Mouse (Mus musculus): Measurements from ENCODE around the gene Sertad3. TPM values are rescaled to one million over a fixed set of nuclear protein-coding genes. Genes with fewer than 3 reads are reported as not detected.

Sertad3 gene
- polyA plus RNA-seq, 1 experiment from 2014 or later: 12.5 TPM

- Histone ChIP-seq H3K27me3 (replicated peaks; ENCODE audit: control insufficient read depth, insufficient read depth, low read length) (no peaks in the 10 kb centered on the region), H3K9ac (ENCODE audit: low read length) (no peak overlapping the region), H3K4me3 (ENCODE audit: low read depth, low read length) (no peak overlapping the region), H3K27ac (ENCODE audit: low read depth, low read length) (no peak overlapping the region), H3K36me3 (ENCODE audit: control insufficient read depth, insufficient read depth, low read length) (peaks cover 13% of the 10 kb centered on the region), H3K4me1 (ENCODE audit: control insufficient read depth, insufficient read depth, low read length) (peaks cover 3% of the 10 kb centered on the region; the same call in 1 of the 2 replicates), H3K4me2 (ENCODE audit: low read length) (no peak overlapping the region), H3K9me3 (replicated peaks; ENCODE audit: control insufficient read depth, low read length) (no peaks in the 10 kb centered on the region)
- 96% methylated on average over 2 of the region's 2 CpGs for WGBS
- ATAC-seq (no peak), DNase-seq (ENCODE audit: low spot score) (no peak)
Observed at GRCm38 (mm10) chr7:27475596-27475995, 2.0 kb downstream of the Sertad3 start.

DNA sequence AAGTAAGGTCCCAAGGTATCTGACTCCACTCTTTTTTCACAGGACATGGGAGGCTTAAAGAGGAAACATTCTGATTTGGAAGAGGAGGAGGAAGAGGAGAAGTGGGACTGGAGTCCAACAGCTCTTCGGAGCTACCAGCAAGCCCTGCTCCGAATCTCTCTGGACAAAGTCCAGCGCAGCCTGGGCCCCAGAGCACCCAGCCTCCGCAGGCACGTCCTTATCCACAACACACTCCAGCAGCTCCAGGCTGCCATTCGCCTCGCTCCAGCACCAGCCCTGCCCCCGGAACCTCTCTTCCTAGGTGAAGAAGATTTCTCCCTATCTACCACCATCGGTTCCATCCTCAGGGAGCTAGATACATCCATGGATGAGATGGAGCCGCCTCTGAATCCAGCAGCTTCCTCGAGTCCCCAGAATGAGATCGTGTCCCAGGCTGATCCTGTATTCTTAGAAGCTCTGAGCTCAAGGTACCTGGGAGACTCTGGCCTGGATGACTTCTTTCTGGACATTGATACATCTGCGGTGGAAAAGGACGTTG is 2.6 kb downstream of the Sertad3 start:
- no peak for DNase-seq (ENCODE audit: low spot score)
- no peak overlapping the region for H3K9ac ChIP-seq (ENCODE audit: low read length)
- WGBS: 96% methylated on average over 14 of the region's 14 CpGs

GRCm38 (mm10) chr7:27478561-27478960 is 5.0 kb downstream of the Sertad3 start:
- Histone ChIP-seq H3K9me3 (replicated peaks; ENCODE audit: control insufficient read depth, low read length) (no peaks in the 10 kb centered on the region), H3K9ac (ENCODE audit: low read length) (no peak overlapping the region), H3K36me3 (ENCODE audit: control insufficient read depth, insufficient read depth, low read length) (peaks cover 13% of the 10 kb centered on the region), H3K4me1 (ENCODE audit: control insufficient read depth, insufficient read depth, low read length) (peaks cover 3% of the 10 kb centered on the region; the same call in 1 of the 2 replicates), H3K27me3 (replicated peaks; ENCODE audit: control insufficient read depth, insufficient read depth, low read length) (no peaks in the 10 kb centered on the region), H3K4me2 (ENCODE audit: low read length) (no peak overlapping the region), H3K27ac (ENCODE audit: low read depth, low read length) (no peak overlapping the region), H3K4me3 (ENCODE audit: low read depth, low read length) (no peak overlapping the region)
- DNase-seq (ENCODE audit: low spot score) (no peak), ATAC-seq (no peak)
- 88% methylated on average over 7 of the region's 7 CpGs for WGBS

More for the DNA sequence above, 2.6 kb downstream of the Sertad3 start:
- peaks cover 13% of the 10 kb centered on the region for H3K36me3 ChIP-seq (ENCODE audit: control insufficient read depth, insufficient read depth, low read length)
- no peak overlapping the region for H3K27ac ChIP-seq (ENCODE audit: low read depth, low read length)
- no peaks in the 10 kb centered on the region for H3K27me3 ChIP-seq (replicated peaks; ENCODE audit: control insufficient read depth, insufficient read depth, low read length)
- H3K4me1 ChIP-seq (ENCODE audit: control insufficient read depth, insufficient read depth, low read length): peaks cover 3% of the 10 kb centered on the region; the same call in 1 of the 2 replicates
- H3K4me3 ChIP-seq (ENCODE audit: low read depth, low read length): no peak overlapping the region
- no peaks in the 10 kb centered on the region for H3K9me3 ChIP-seq (replicated peaks; ENCODE audit: control insufficient read depth, low read length)
- ATAC-seq: no peak
- H3K4me2 ChIP-seq (ENCODE audit: low read length): no peak overlapping the region

DNA sequence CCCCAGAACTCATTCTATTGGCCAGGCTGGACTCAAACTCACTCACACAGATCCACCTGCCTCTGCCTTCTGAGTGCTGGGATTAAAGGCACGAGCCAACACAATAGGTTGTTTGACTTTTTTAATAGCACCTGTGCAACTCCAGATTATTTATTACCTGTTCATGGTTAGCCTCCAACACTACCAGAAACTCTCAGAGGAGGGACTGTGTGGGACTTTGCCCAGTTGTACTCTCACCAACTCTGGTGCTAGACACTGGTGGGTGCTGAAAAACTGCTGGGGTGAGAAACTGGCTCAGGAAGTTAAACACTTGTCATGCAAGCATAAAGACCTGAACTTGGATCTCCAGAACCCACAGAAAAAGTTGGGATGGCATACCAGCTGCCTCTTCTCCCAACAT is 6.2 kb downstream of the Sertad3 start:
- WGBS: 65% methylated on average over 1 of the region's 1 CpGs
- Histone ChIP-seq H3K4me3 (ENCODE audit: low read depth, low read length) (no peak overlapping the region), H3K9me3 (replicated peaks; ENCODE audit: control insufficient read depth, low read length) (no peaks in the 10 kb centered on the region), H3K27me3 (replicated peaks; ENCODE audit: control insufficient read depth, insufficient read depth, low read length) (no peaks in the 10 kb centered on the region), H3K9ac (ENCODE audit: low read length) (no peak overlapping the region), H3K27ac (ENCODE audit: low read depth, low read length) (no peak overlapping the region), H3K4me2 (ENCODE audit: low read length) (no peak overlapping the region), H3K4me1 (ENCODE audit: control insufficient read depth, insufficient read depth, low read length) (peaks cover 3% of the 10 kb centered on the region; the same call in 1 of the 2 replicates), H3K36me3 (ENCODE audit: control insufficient read depth, insufficient read depth, low read length) (peaks cover 13% of the 10 kb centered on the region)
- no peak for ATAC-seq
- DNase-seq (ENCODE audit: low spot score): no peak

GRCm38 (mm10) chr7:27480506-27480905 is 6.9 kb downstream of the Sertad3 start:
- DNase-seq (ENCODE audit: low spot score) (no peak), ATAC-seq (no peak)
- Histone ChIP-seq H3K9me3 (replicated peaks; ENCODE audit: control insufficient read depth, low read length) (no peaks in the 10 kb centered on the region), H3K27ac (ENCODE audit: low read depth, low read length) (no peak overlapping the region), H3K4me2 (ENCODE audit: low read length) (no peak overlapping the region), H3K9ac (ENCODE audit: low read length) (no peak overlapping the region), H3K27me3 (replicated peaks; ENCODE audit: control insufficient read depth, insufficient read depth, low read length) (no peaks in the 10 kb centered on the region), H3K36me3 (ENCODE audit: control insufficient read depth, insufficient read depth, low read length) (peaks cover 13% of the 10 kb centered on the region), H3K4me1 (ENCODE audit: control insufficient read depth, insufficient read depth, low read length) (no peaks in the 10 kb centered on the region), H3K4me3 (ENCODE audit: low read depth, low read length) (no peak overlapping the region)
- WGBS: 65% methylated on average over 3 of the region's 3 CpGs

- Histone ChIP-seq H3K9ac (ENCODE audit: low read length) (peak overlapping the region; percentile 29), H3K4me3 (ENCODE audit: low read depth, low read length) (peak overlapping the region; percentile 11), H3K27ac (ENCODE audit: low read depth, low read length) (no peak overlapping the region), H3K27me3 (replicated peaks; ENCODE audit: control insufficient read depth, insufficient read depth, low read length) (no peaks in the 10 kb centered on the region), H3K9me3 (replicated peaks; ENCODE audit: control insufficient read depth, low read length) (no peaks in the 10 kb centered on the region), H3K36me3 (ENCODE audit: control insufficient read depth, insufficient read depth, low read length) (peaks cover 13% of the 10 kb centered on the region), H3K4me2 (ENCODE audit: low read length) (peak overlapping the region; percentile 43), H3K4me1 (ENCODE audit: control insufficient read depth, insufficient read depth, low read length) (no peaks in the 10 kb centered on the region)
- no peak for DNase-seq (ENCODE audit: low spot score)
- ATAC-seq: no peak
- WGBS: 12% methylated on average over 11 of the region's 11 CpGs
Observed at GRCm38 (mm10) chr7:27480927-27481626, 7.5 kb downstream of the Sertad3 start.

- 0% methylated on average over 7 of the region's 12 CpGs for WGBS
- no peak overlapping the region for H3K27ac ChIP-seq (ENCODE audit: low read depth, low read length)
- DNase-seq (ENCODE audit: low spot score) (peak; percentile 76), ATAC-seq (peak; percentile 89)
- peak overlapping the region; percentile 29 for H3K9ac ChIP-seq (ENCODE audit: low read length)
- H3K4me2 ChIP-seq (ENCODE audit: low read length): peak overlapping the region; percentile 43
- H3K4me1 ChIP-seq (ENCODE audit: control insufficient read depth, insufficient read depth, low read length): peaks cover 3% of the 10 kb centered on the region; the same call in 1 of the 2 replicates
- no peaks in the 10 kb centered on the region for H3K27me3 ChIP-seq (replicated peaks; ENCODE audit: control insufficient read depth, insufficient read depth, low read length)
- H3K9me3 ChIP-seq (replicated peaks; ENCODE audit: control insufficient read depth, low read length): no peaks in the 10 kb centered on the region
- H3K4me3 ChIP-seq (ENCODE audit: low read depth, low read length): peak overlapping the region; percentile 11
- H3K36me3 ChIP-seq (ENCODE audit: control insufficient read depth, insufficient read depth, low read length): peaks cover 8% of the 10 kb centered on the region
Observed at GRCm38 (mm10) chr7:27481627-27481969, 8.0 kb downstream of the Sertad3 start.

DNA sequence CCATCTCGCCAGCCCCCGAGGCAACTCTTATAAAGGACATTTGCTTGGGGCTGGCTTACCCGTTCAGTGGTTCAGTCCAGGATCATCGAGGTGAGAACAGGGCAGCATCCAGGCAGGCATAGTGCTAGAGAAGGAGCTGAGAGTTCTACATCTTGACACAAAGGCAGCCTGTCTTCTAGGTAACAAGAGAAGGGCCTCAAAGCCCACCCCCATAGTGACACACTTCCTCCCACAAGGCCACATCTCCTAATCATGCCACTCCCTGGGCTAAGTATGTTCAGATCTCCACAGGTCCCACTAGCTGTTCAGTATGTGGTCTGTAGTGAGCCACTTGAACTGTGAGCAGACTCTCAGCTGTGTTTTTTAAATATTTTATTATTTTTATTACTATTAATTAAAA is 10.3 kb downstream of the Sertad3 start:
- DNase-seq (ENCODE audit: low spot score) (no peak), ATAC-seq (no peak)
- 92% methylated on average over 4 of the region's 4 CpGs for WGBS

DNA sequence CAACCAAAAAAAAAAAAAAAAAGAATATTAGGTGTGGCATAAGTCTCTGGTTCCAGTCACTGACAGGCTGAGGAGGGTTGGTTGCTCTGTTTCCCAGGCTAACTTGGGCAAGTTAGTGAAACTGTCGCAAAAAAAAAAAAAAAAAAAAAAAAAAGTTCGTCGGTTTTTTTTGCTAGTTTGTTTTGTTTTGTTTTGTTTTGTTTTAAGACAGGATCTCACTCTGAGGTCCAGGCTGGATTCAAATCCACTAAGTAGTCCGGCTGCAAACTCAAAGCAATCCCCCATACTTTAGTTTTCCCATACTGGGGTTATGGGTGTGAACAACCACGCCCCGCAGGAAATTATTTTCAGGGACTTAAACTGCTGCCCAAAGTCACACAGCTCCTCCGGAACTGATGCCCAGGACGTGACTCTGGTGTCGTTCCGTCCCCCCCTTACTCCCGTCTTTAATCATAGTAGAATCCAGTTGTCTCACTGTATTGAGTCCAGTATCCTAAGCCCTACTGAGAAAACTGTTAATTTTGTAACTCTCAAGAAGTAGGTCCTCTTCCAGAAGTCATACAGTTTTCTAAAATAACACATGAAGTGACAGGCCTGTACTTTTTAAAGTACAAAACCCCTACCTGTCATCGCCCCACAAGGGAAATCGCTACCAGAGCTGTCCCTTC is 12.7 kb downstream of the Sertad3 start:
- Histone ChIP-seq H3K27me3 (replicated peaks; ENCODE audit: control insufficient read depth, insufficient read depth, low read length) (no peaks in the 10 kb centered on the region), H3K9ac (ENCODE audit: low read length) (peak overlapping the region; percentile 51), H3K4me3 (ENCODE audit: low read depth, low read length) (peak overlapping the region; percentile 65), H3K9me3 (replicated peaks; ENCODE audit: control insufficient read depth, low read length) (no peaks in the 10 kb centered on the region), H3K4me1 (ENCODE audit: control insufficient read depth, insufficient read depth, low read length) (peaks cover 3% of the 10 kb centered on the region; the same call in 1 of the 2 replicates), H3K27ac (ENCODE audit: low read depth, low read length) (no peak overlapping the region), H3K4me2 (ENCODE audit: low read length) (peak overlapping the region; percentile 61), H3K36me3 (ENCODE audit: control insufficient read depth, insufficient read depth, low read length) (no peaks in the 10 kb centered on the region)
- no peak for DNase-seq (ENCODE audit: low spot score)
- WGBS: 4% methylated on average over 13 of the region's 13 CpGs
- peak; percentile 6; the same call in 1 of the 2 replicates for ATAC-seq

More for the DNA sequence above, 10.3 kb downstream of the Sertad3 start:
- H3K9me3 ChIP-seq (replicated peaks; ENCODE audit: control insufficient read depth, low read length): no peaks in the 10 kb centered on the region
- H3K4me3 ChIP-seq (ENCODE audit: low read depth, low read length): no peak overlapping the region
- H3K9ac ChIP-seq (ENCODE audit: low read length): no peak overlapping the region
- no peaks in the 10 kb centered on the region for H3K27me3 ChIP-seq (replicated peaks; ENCODE audit: control insufficient read depth, insufficient read depth, low read length)
- H3K27ac ChIP-seq (ENCODE audit: low read depth, low read length): no peak overlapping the region
- no peaks in the 10 kb centered on the region for H3K36me3 ChIP-seq (ENCODE audit: control insufficient read depth, insufficient read depth, low read length)
- H3K4me1 ChIP-seq (ENCODE audit: control insufficient read depth, insufficient read depth, low read length): peaks cover 3% of the 10 kb centered on the region; the same call in 1 of the 2 replicates
- no peak overlapping the region for H3K4me2 ChIP-seq (ENCODE audit: low read length)
